Mouse (Mus musculus) myocyte (in vitro differentiated cells): ENCODE measurements around the gene Alox12b.

ENCODE experiments used
- POLR2A ChIP-seq: IDR thresholded peaks from one replicate; pipeline ENCODE4 v1.6.1; 2011; ENCODE audit warnings: low read depth, mild to moderate bottlenecking, control low read depth, moderate library complexity; ENCODE audit not compliant: insufficient read length
- POLR2AphosphoS2 ChIP-seq: IDR thresholded peaks from one replicate; pipeline ENCODE4 v1.6.1; 2011; ENCODE audit warnings: low read depth, control low read depth; ENCODE audit not compliant: insufficient read length

DNA sequence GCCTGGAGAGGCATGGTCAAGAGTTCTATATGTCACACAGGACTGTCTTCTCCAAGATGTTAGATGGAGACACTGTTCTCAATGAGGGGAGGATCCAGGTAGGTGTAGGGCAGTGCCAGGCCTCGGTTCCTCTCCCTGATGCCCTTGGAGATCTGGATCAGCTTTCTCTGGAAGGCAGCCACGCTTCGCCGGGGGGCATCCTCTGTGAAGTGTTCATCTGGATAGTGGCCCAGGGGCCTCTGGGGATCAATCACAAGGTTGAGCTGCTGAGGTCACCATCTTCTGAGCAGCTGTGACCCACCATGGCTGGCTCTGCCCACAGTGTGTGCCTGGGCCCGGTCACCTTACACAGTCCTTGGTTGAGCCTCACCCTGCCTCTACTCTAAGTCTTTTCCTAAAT is 28.2 kb downstream of the Alox12b start:
- TF ChIP-seq POLR2A, result no peak
- TF ChIP-seq POLR2AphosphoS2, result no peak
